8 mouse cellular contexts compared by ENCODE assay signal in the genomic region with DNA sequence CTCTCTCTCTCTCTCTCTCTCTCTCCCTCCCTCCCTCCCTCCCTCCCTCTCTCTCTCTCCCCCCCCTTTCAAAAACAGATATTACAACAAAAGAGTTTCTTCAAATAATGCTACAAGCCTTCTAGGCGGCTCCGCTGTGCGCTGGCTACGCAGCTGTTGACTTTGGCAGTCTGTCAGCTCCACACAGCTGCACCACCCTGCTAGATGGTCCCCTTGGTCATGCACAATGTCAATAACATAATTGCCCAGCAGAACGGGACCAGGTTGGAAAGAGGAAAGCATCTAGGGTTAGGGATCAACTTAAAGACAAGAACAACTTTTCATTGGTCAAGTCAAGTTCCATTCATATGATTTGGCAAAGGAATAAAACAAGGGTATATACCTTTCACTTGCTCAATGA.
DNase-seq lines count a peak whose midpoint lies in the region; ATAC-seq lines count a peak whose summit lies in the region.

No protein-coding gene starts in this region.

- DNase-seq in cerebellum, postnatal 10 days = peak; percentile 64 to 70
- no peak for DNase-seq in cerebellum, adult 8-10 months
- peak; percentile 41 for DNase-seq in retina, postnatal 1 day
- no peak for DNase-seq in retina, embryonic 14.5 days (ENCODE audit: low spot score)
- peak; percentile 44 for DNase-seq in large intestine, adult 2 months (ENCODE audit: low read depth, low spot score)
- DNase-seq in frontal cortex, postnatal 25 days (ENCODE audit: low spot score in 2 of 2) = no peak
- DNase-seq in thymus, adult 18-20 months = no peak

- WGBS in large intestine, adult 2 months = 5% methylated on average over 5 of the region's 5 CpGs

- ATAC-seq in frontal cortex, adult (ENCODE audit: low TSS enrichment) = no peak

Comparison
In these comparisons a context has a peak if more than half of its experiments do, and no peak if none do; other contexts are left out.
1. DNase-seq: peak in cerebellum, postnatal 10 days (2 of 2), retina, postnatal 1 day (single experiment) and large intestine, adult 2 months (single experiment); none in cerebellum, adult 8-10 months (single experiment), retina, embryonic 14.5 days (single experiment), frontal cortex, postnatal 25 days (0 of 2) and thymus, adult 18-20 months (0 of 2).